Mouse (Mus musculus) Muller cell, postnatal 12 days (primary cell): ENCODE data around the gene Samt1.
"Not testable (repeated sequence)": the region's sequence is repeated elsewhere in the genome, so short reads cannot be mapped to it uniquely, and the experiment has no call there.

Experiments used
- DNase-seq: peaks from one replicate; pipeline ENCODE4 v3.0.0-alpha.2; 2015; ENCODE audit errors: inconsistent ontology term

Samt1 gene

DNA sequence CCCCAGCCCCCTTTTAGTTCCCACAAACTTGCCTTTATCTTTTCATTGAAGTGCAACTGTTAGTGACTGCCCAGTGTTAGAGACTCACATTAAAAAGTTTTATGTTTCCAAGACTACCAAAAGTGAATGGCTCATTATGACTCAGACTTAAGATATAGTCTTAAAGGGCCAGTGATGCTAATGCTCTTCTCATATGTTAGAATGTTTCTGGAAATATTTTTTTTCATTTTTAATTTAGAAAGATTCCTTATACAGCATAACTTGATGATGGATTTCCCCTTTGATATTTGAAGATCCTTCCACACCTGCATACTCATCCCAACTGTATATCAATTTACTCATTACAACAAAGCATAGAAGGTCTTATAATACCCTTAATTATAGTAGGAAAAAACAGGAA lies at the start of gene Samt1:
Samt1 (minus strand) TSS at position 101 of the 400 bp plus-strand sequence.
- DNase-seq = not testable (repeated sequence)

DNA sequence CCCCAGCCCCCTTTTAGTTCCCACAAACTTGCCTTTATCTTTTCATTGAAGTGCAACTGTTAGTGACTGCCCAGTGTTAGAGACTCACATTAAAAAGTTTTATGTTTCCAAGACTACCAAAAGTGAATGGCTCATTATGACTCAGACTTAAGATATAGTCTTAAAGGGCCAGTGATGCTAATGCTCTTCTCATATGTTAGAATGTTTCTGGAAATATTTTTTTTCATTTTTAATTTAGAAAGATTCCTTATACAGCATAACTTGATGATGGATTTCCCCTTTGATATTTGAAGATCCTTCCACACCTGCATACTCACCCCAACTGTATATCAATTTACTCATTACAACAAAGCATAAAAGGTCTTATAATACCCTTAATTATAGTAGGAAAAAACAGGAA lies 42.5 kb upstream of the Samt1 start, which contains the start of gene Gm10057:
Gm10057 (minus strand) TSS at position 101 of the 400 bp plus-strand sequence.
- not testable (repeated sequence) for DNase-seq

DNA sequence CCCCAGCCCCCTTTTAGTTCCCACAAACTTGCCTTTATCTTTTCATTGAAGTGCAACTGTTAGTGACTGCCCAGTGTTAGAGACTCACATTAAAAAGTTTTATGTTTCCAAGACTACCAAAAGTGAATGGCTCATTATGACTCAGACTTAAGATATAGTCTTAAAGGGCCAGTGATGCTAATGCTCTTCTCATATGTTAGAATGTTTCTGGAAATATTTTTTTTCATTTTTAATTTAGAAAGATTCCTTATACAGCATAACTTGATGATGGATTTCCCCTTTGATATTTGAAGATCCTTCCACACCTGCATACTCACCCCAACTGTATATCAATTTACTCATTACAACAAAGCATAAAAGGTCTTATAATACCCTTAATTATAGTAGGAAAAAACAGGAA lies 21.3 kb upstream of the Samt1 start, which contains the start of gene 4921511M17Rik:
4921511M17Rik (minus strand) TSS at position 101 of the 400 bp plus-strand sequence.
- not testable (repeated sequence) for DNase-seq

DNA sequence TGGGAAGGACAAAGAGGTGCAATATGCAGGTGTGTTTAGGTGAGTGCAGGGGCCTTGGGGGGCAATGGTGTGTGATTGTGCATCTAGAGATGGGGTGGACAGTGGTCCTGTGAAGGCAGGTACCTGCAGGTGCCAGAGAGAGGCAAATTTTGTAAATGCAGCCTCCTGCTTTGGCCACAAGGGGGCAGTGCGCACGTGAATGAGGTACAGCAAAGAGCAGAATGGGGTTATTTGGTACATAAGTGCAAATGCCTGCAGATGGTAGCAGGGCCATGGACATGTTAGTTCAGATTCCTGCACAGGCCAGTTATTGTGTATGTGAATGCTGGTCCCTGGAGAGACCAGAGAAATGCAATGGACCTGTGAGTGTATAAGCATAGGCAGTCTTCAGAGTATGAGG lies 35.5 kb downstream of the Samt1 start:
- not testable (repeated sequence) for DNase-seq

DNA sequence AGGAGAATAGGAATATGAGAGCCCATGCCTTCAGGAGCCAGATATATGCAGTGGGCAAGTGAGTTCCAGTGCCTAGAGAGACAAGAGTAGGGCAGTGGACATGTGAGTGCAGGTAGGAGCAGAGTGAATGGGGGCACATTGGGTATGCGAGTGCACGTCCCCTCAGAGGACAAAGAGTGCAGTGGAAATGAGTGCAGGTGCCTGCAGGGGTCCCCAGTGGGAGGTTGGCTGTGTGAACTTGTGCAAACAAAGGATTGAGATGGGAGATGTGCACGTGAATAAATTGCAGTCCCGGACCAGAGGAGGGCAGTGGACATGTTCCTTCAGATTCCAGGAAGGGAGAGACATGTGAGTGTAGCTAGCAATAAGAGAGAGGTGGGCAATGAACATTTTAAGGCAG lies 36.0 kb downstream of the Samt1 start:
- not testable (repeated sequence) for DNase-seq

DNA sequence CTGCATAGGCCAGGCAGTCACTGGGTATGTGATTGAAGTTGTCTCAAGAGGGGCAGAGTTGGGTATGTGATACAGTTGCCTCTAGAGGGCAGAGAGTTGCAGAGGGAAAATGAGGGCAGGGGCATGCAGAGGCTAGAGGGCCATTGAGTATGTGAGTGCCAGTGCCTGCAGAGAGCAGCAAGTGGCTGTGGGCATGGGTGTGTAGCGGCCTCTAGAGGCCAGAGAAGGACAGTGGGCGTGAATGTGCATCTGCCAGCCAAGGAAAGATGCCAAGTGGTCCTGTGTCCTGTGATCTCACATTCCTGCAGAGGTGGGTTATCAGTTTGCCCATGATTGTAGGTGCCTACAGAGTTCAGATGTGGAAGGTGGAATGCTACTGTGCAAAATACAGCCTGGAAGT lies 38.0 kb downstream of the Samt1 start:
- no peak for DNase-seq

DNA sequence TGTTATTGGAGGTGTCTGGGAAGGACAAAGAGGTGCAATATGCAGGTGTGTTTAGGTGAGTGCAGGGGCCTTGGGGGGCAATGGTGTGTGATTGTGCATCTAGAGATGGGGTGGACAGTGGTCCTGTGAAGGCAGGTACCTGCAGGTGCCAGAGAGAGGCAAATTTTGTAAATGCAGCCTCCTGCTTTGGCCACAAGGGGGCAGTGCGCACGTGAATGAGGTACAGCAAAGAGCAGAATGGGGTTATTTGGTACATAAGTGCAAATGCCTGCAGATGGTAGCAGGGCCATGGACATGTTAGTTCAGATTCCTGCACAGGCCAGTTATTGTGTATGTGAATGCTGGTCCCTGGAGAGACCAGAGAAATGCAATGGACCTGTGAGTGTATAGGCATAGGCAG lies 59.6 kb downstream of the Samt1 start:
- DNase-seq = not testable (repeated sequence)
